Mouse (Mus musculus): ENCODE data around the gene Oas3. TPM values are rescaled to one million over a fixed set of nuclear protein-coding genes. Genes with fewer than 3 reads are reported as not detected.

Oas3 gene
- polyA plus RNA-seq, 1 experiment, result 0.58 TPM

GRCm38 (mm10) chr5:120752786-120753185 lies 24.7 kb downstream of the Oas3 start:
- no peak for DNase-seq (ENCODE audit: low read depth)

DNA sequence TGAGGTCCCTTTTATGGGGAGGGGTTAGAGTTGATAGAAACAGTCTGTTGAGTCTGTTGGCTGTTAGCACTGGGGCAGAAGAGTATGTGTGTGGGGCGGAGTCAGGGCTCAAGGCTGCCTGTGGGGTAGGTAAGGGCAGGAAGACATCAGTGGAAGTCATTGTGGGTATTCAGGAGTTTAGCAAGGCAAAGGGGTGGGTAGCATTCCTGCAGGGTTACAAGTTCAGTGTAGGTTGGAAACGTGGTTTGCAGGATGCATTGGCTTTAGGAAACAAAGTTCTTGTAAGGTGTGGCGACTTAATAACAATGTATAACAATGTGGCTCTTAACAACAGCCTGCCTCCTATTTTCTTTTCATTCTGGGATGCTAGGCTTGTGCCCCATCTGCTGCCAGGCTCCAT lies 26.3 kb downstream of the Oas3 start:
- no peak for DNase-seq (ENCODE audit: low read depth)

DNA sequence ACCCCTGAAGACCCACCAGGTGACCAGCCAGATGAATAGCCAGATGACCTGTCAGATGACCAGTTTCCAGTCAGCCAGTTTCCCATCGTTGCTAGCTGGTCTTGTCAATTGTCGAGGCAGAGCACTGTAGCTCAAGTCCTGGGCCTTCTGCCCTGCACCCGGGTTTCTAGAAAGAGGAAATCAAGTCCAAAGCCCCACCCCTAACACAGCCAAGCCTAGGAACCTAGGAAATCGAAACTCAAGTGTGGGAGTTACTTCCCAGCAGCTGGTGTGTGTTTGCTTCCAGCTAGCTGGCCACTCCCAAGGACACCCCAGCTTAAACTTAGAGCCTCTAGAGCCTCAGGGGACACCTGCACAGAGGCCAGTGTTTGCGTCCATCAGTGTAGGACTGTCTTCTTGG lies 27.8 kb downstream of the Oas3 start, which contains the start of gene Oas2:
Oas2 (minus strand) TSS at position 166 of the 400 bp plus-strand sequence.
- DNase-seq (ENCODE audit: low read depth), result no peak

GRCm38 (mm10) chr5:120746451-120746850 lies 31.0 kb downstream of the Oas3 start:
- no peak for DNase-seq (ENCODE audit: low read depth)

- no peak for DNase-seq (ENCODE audit: low read depth)
Measured at GRCm38 (mm10) chr5:120742125-120742524, 35.3 kb downstream of the Oas3 start.

DNA sequence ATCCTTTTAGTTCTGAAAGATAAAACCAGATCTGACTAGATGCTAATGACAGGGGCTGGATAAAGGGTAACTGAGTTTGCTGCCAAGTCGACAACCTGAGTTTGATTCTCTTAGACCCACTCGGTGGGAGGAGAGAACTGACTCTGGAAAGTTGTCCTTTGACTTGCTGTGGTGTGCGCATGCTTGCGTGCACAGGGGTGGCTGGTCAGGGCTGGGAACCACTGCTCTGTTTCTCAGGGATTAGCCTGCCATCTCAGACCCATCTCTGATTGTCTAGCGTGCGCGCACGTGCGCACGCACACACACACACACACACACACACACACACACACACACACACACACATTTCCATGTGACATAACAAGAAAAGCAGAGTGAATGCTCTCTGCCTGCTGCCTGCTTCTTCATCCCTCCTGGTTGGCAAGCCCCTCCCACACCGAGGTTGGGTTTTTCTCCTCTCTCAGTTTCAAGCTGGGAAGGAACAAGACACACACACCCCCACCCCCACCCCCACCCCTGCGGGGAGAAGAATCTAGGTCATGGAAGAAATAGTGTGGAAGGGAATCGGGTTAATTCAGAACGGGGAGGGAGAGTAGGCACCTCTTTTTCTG lies 43.0 kb downstream of the Oas3 start:
- DNase-seq (ENCODE audit: low read depth), result no peak

DNA sequence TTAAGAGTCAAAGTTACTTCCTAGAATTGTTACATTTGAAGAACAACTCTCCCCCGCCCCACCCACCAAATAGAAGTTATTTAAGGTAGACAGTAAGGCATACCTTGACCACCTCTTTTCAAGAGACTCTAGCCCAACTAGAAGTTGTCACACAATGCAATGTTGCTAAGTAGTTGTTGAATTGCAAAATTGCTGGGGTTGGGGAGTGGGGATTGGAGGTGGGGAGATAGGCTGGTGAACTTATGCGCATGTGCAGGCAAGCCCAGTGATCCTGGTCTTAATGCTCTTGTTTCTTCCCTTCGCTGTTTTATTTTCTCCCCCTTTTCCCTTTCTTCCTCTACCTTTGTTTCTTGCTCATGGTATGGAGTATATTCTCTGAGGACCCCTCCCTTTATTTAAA lies 43.8 kb downstream of the Oas3 start:
- no peak for DNase-seq (ENCODE audit: low read depth)

- DNase-seq (ENCODE audit: low read depth), result no peak
Measured at GRCm38 (mm10) chr5:120732740-120733139, 44.7 kb downstream of the Oas3 start.

DNA sequence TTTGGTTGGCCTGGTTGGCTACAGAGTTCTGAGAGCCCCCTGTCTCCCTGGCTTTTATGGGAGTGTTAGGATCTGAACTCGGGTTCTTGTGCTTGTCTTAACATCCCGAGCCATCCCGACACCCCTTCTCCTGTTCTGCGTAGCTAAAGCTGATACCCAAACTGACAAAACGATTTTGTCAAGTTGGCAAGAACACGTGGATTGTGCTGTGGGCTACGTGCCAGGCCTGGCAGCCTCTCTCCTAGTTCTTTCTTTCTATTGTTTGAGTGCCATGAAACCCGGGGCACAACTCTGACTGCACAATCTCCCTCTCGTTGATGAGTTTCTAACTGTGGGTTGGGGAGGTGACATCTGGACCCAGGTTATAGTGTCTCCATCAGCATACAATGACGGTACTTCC lies 48.1 kb downstream of the Oas3 start:
- DNase-seq (ENCODE audit: low read depth), result no peak

- DNase-seq (ENCODE audit: low read depth), result no peak
Measured at GRCm38 (mm10) chr5:120725811-120726455, 51.5 kb downstream of the Oas3 start.

DNA sequence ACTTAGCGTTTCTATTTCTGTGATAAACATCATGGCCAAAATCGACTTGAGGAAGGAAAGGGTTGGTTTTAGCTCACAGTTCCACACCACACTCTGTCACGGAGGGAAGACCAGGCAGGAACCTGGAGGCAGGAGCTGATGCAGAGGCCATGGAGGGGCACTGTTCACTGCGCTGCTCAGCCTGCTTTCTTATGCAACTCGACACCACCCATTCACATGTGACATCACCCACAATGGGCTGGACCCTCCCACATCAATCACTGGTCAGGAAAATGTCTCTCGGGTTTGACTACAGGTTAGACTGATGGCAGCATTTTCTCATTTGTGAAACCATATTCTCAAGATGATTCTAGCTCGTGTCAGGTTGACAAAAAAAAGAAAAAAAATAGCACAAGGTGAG lies 56.5 kb downstream of the Oas3 start:
- no peak for DNase-seq (ENCODE audit: low read depth)

- DNase-seq (ENCODE audit: low read depth), result no peak
Measured at GRCm38 (mm10) chr5:120718600-120719378, 58.7 kb downstream of the Oas3 start.

DNA sequence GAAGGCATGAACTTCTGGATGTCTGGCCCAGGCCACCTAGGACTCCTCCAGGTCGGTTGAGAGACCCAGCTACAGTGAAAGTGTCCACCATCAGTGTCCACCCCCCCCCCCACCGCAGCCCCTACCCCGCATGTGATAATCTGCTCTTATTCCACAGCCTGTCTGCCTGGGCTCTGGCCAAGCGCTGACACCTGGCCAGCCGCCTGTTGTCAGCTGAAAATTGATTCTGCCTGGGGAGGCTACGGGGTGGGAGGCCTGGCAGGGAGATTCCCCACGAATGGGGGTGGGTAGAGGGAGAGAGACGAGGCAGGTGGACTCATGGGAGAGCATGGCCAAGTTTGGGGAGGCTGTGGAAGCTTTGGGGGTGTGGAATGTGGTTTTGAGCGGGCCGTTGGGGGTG lies 60.3 kb downstream of the Oas3 start:
- no peak for DNase-seq (ENCODE audit: low read depth)

DNA sequence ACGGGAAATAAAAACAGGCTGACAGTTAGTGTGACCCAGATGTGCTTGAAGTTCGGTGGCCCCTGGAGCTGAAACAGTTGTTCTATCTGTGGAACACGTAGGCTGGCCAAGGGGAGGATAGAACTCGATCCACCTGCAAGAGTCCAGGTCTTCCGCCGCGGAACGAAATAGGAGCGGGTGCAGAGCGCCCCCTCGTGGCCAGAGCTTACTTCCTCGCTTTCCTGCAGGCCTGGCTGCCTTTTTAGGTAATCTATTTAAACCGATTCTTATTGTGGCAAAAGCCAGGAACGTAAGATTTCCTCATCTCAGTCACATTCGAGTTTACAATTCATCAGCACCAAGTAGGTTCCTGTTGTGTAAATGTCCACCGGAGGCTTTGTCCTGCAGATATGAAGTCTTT lies 63.1 kb downstream of the Oas3 start:
- DNase-seq (ENCODE audit: low read depth), result no peak

GRCm38 (mm10) chr5:120712721-120713120 lies 64.7 kb downstream of the Oas3 start:
- no peak for DNase-seq (ENCODE audit: low read depth)

GRCm38 (mm10) chr5:120711827-120712226 lies 65.6 kb downstream of the Oas3 start, which contains the start of gene Dtx1:
Gene Dtx1 (minus strand): TSS chr5:120711927.
- DNase-seq (ENCODE audit: low read depth), result no peak

DNA sequence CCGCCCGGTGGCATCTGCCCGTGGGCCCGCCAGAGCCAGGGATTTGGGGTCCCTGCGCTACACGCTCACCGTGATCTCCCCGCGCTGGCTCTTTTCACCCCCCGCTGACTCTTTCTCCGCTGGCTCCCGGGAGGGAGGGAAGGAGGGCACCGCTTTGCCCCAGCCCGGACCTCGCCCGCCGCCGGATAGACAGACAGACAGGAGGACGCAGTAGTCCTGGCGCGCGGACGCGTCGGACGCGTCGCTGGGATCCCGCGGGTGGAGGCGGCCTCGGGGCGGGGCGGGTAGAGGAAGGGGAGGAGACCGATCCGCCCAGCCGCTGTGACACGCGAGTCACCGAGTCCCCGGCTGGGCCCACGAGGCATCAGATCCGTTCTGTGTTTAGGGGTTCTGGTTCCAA lies 66.0 kb downstream of the Oas3 start:
- DNase-seq (ENCODE audit: low read depth), result no peak

- no peak for DNase-seq (ENCODE audit: low read depth)
Measured at GRCm38 (mm10) chr5:120710826-120711248, 66.6 kb downstream of the Oas3 start.

DNA sequence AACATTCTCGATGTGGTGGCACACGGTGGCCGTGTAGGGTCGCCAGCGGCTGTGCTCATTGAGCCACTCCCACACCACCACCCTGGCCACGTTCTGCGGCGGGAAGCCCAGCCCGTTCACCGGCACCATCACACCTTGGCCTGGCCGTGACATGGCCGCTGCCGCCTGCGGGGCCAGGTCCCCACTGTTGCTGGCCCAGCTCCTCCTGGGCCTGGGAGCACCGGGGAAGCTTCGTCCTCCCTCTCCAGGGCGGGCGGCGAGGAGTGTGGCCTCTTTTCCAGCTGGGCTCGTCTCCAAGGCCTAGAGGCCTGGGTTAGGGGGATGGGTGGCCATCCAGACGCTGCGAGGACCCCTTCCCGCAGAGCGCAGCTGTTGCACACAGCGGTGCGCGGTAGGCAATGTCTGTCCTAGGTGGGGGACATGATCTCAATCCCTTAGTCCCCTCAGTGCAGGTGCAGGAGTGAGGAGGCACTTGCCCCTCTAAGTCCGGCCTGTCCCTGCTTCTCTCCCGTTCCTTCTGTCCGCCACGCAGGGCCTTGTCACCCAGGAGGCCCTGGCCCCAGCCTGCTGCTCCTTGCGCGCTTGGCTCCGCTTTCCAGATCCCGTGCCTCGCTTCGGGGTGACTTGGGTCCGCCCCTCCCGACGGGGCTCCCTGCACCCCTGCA lies 67.2 kb downstream of the Oas3 start:
- no peak for DNase-seq (ENCODE audit: low read depth)

DNA sequence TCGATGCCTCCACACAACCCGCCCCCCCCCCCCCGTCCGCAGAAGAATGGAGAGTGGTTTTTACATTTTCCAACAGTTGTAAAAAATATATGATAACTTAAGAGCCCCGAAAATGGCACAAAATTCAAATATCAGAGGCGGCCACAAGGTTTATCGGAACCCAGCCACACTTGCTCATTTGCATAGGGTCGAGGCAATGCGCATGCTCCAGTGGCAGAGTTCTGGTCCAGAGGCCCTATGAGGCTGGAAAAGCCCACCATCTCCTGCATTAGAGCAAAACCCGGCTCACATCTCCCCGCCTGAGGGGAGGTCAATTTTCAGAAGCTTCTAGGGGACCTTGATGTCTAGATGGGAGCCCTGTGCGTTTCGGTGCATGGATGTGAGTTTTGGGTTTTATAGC lies 70.5 kb downstream of the Oas3 start:
- DNase-seq (ENCODE audit: low read depth), result no peak

- no peak for DNase-seq (ENCODE audit: low read depth)
Measured at GRCm38 (mm10) chr5:120706541-120706940, 70.9 kb downstream of the Oas3 start.

- DNase-seq (ENCODE audit: low read depth), result no peak
Measured at GRCm38 (mm10) chr5:120704421-120704820, 73.0 kb downstream of the Oas3 start.
